Mouse (Mus musculus) lung, postnatal 4 days (tissue): ENCODE measurements around the gene C730034F03Rik.

Source experiments
- DNase-seq, 2 experiments: peaks; one replicate each; pipeline ENCODE4 v3.0.0; 2021

The C730034F03Rik gene

DNA sequence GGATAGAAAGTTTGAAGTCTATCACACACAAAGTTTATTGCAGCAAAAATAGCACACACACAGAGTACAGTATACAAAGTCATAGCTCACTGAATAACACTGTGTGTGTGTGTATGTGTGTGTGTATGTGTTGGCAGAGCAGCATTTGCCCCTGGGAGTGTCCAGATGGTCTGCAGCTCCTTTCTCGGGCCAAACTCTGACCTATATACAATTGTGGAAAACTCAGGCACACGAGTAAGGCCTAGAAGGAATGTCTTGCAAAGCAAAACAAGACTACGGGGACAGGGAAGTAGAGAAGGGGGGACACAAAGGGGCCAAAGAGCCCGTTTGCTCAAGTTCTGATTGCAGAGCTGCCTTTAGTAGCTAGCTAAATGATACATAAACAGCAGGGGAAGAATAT is 3.6 kb downstream of the C730034F03Rik start:
- DNase-seq = no peak

DNA sequence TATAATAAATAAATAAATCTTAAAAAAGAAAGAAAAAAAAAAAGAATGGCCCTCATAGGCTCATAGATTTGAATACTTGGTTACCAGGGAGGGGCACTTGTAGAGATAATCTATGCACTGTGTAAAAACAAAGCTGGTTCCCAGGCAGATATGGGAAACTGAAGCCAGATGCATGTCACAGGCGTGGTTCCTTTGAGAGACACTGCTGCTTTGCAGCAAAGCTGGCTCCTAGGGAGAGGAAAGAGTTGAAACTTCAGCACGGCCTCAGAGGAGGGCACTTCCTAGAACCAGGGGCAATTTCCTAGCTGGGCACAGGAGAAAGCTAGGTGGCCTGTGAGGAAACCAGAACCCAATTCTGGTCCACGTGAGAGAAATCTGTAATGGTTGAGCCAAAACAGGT is 4.7 kb downstream of the C730034F03Rik start:
- DNase-seq = no peak

DNA sequence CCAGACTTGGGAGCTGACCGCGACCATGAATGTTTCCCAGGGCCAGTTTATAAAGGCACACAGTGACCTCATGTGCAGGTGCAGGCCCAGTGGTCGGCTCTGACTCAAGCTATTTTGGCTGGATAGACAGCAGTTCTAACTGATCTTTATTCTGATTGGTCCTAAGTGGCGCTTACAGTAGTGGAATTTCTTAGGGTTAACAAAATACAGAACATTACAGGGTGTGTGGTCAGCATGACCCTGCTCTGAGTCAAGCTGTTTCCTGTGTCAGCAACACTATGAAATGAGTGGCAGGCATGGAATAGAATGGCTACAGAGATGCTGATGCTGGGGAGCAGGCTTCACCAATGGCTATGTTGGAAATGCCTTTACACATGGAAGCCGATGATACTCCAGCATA is 6.5 kb downstream of the C730034F03Rik start:
- no peak for DNase-seq

DNA sequence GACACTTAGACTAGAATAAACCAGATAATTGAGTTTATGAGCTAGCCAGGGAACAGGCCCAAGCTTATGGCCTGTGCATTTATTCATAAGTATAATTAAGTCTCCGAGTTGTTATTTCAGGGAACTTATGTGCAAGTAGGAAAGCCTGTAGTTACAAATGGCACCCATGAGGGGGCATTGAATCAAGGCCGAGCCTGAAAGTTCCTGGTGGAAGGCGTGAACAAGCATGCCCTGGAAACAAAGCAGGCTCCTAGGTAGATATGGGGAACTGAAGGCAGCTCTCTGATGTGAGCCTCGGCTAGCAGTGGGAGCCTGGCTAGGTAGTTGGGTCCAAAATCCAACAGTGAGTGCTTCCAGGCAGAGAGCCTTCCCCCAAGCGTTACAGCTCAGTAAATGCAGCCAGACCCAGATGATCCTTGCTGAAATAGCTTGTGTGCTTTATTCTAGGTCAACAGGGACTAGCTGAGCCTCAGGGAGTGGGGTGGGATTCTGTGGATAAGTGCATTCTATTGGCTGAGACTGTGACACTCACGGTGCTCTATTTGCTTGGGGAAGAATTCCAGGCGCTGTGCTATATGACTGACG is 13.2 kb downstream of the C730034F03Rik start:
- DNase-seq = no peak

DNA sequence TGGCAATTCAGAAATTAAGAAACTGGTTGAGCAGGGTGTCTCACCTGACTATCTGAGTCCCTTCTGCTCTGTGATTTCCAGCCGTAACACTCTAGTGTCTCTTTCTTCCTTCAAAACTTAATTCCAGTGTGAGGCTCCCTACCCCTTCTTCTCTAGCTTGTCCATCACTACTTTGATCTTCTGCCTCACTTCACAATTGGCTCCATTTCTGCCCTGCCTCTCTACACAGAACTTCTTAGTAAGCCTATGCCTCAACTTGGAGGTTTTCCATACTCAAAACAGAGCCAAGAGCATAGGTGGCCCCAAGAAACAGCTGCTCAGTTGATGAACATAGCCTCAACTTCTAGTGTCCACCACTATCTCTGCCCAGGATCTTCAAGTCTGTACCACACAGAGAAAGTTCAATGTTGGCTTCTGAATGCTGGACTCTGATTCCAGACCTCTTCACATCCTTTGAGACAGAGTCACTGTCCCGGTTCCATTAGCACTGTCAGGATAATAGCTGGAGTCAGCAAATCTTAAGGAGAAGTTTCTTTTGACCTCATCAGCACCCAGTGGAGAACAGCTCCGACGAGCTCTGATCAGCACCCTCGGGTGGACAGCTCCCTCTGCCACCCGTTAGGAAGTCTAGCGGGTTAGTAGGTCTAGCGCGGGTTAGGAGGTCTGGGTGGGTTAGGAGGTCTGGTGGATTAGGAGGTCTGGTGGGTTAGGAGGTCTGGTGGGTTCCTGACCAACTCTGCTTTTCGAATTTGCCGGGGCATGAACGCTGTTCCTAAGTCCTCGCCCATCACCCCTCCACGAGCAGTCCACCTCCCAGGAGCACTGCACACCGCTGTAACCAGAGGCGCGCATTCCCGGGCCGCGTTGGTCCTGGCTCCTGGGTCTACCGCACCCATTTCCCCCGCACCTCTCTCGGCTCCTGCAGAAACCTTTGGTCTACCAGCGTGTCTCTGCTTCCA is 23.8 kb downstream of the C730034F03Rik start:
- peak; percentile 65 to 76 for DNase-seq

DNA sequence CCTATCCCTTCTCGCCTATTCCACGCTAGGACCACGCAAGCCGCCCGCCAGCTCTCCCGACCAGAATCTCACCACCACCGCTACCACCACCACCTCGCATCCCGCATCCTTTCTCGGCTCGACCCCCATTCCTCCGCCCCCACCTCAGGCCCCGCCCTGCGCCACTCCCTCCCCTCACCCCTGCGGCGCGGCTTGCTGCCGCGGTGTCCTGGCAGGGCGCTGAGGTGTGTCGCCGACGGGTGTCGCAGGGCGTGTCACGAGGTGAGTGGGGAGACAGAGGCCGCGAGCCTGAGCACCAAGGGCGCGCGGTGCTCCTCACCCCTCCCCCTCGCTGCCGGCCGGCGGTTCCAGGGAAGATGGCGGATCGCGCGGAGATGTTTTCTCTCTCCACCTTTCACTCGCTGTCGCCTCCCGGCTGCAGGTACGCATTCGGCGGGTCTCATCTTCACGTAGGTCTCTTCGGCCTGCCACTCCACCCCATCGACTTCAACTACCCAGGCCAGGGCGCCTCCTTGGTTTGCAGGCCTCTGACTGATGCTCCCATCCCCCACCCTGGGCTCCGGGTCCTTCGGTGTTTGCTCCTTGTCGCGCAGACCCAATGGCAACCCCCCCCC is 24.6 kb downstream of the C730034F03Rik start, which contains the start of gene Mapk8ip2:
Gene Mapk8ip2 (plus strand): TSS at position 49 of the 614 bp plus-strand sequence.
- DNase-seq = no peak

DNA sequence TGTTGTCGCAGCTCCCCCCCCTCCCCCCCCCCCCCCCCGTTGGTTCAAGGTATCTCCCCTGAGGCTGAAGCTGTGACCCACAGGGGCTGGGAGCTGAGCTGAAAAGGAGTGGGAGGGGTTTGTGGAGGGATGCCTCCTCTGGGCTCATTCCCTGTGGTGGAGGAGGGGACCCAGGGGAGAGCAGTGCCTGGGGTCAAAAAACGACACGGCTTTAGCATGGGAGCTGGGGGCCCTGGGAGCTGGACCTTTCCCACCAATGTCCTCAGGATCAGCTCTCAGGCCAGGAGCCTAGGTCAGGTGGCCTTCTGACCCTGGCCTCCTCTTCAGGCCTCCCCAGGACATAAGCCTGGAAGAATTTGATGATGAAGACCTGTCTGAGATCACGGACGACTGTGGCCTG is 25.5 kb downstream of the C730034F03Rik start:
- DNase-seq = no peak

DNA sequence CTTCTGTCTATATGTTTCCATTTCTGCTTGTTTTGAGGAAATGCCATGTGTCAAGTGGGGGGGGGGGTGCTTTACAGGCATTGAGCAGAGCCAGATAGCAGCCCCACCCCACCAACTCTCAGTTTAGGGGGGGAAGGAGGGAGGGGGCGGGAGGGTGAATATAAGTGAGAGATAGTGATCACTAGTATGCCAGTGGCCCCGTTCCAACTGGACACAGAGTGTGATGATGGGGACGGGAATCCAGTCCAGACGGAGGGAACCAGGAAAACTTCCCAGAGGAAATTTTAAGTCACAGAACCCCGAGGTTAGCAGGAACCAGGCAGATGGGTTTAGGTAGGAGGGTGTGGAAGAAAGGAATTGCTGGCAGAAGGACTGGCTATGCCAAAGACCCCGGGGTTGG is 26.3 kb downstream of the C730034F03Rik start:
- DNase-seq = no peak

DNA sequence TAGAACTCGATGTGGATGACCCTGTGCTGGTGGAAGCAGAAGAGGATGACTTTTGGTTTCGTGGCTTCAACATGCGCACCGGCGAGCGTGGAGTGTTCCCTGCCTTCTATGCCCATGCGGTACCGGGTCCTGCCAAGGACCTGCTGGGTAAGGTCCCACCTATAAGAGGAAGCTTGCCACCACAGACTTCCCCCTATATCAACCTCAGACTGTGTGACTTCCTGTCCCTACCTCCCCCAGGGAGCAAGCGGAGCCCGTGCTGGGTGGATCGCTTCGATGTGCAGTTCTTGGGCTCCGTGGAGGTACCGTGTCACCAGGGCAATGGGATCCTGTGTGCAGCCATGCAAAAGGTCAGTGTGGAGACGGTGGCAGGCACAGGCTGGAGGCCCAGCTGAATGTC is 29.6 kb downstream of the C730034F03Rik start:
- no peak for DNase-seq

DNA sequence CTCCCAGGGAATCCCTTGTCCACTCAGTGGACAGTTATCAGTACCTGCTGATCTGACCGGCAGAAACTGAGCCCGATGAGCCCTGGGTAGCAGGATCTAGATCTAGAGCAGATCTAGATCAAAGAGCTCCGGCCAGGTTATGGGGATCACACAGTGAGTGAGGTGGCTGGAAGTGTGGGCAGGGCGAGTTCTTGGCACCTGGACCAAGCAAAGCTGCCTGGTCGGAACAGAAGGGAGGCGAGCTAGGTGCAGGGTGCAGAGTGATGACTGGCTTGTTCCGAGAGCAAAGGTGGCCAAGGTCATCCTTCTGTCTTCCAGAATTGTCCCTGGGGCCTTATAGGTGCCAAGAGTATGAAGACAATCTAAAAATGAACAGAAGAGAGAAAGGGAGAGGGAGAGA is 30.4 kb downstream of the C730034F03Rik start:
- no peak for DNase-seq

DNA sequence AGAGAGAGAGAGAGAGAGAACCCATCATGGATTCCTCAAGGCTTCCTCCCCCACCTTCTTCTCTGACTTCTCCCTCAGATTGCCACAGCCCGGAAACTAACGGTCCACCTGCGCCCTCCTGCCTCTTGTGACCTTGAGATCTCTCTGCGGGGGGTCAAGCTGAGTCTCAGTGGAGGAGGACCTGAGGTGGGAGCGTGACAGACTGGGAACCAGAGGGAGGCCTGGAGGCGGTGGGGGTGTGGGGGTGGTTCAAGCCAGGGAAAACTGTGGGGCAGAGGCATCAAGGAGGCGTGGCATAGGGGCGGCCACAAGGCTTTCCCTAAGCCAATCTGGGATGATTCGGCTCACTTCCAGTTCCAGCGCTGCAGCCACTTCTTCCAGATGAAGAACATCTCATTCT is 30.9 kb downstream of the C730034F03Rik start:
- DNase-seq = no peak

DNA sequence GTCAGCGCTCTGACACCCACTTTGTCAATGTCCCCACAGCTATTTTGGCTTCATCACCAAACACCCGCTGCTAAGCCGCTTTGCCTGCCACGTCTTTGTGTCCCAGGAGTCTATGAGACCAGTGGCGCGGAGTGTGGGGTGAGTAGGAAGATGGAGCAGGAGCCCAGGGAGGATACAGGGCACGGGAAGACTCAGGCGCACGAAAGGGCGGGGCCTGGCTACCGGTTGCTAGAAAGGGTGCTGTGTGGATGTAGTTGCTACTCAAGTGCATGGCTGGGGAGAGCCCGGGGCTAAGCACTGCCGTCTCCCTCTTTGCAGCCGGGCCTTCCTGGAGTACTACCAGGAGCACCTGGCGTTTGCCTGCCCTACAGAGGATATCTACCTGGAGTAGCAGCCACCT is 31.9 kb downstream of the C730034F03Rik start:
- DNase-seq = no peak

DNA sequence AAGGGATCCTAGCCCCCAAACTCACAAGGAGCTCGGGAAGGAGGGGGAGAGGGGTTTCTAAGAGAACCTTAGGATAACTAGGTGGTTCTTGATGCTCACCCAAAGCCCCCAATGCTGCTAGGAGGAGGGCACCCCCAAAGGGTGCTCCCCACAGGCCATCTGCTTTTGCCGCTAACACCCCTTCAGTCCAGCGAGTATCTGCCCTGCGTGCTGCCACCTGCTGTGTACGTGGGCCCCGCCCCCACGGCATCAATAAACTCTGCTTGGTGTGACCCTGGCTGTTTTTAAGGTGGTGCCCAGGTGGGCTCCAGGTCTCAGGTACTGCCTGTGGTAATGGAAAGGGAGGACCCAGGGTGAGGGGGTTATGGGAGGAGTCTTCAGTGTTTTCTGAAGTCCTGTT is 32.8 kb downstream of the C730034F03Rik start:
- DNase-seq = no peak

DNA sequence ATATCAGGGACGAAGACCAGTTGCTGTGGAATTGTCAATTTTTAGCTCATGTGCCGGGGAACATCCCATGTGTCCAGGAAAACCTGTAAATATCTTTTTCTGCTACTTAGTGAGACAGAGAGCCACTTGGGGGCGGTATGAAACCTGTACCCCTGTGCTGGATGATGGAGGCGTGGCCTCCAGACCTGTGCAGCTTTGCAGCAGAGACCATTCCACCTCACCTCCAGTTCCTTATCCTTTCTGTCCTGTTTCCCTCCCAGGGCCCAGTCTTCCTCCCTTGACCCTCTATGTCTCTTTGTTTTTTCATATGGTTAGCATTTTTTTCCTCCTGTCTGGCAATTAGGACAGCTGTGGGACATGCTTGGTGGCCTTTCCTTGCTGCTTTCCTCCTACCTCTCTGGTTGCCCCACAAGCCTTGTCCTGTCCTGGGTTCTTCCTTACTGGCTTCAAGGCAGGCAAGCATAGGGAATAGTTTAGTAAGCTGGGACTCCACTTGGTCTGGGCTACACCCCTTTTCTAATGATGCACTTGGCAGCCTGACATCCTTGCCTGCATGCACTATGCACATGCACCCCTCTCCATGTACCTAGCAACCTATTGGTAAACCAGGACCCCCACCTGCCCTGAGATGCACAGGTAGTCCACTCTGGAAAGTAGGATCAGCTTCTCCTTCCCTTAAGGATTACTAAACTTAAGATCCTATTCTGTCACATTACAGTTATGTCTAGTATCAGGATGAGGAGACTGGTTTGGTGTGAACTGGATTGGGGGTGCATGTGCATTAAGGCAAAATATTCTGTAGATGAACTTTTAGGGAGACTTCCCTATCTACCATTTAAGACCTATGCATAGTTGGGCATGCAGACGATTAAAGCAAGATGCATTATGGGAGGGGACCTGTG is 34.2 kb downstream of the C730034F03Rik start:
- no peak for DNase-seq

DNA sequence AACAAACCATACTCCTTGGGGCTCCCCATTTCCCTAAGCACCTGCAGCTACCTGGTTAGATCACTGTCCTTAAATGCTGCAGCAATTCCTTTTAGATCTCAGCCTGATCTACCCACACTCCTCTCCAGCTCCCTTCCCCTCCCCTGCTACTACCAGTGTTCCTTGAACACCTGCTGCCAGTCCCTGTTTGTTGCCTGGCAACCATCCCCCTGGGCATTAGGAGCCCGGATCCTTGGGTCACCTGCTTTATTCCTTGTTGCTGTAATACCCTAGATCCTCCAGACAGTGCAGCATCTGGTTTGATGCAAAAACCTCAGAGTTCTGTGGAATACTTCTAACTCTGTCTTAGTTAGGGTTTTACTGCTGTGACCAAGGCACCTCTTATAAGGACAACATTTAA is 35.7 kb downstream of the C730034F03Rik start:
- DNase-seq = no peak

DNA sequence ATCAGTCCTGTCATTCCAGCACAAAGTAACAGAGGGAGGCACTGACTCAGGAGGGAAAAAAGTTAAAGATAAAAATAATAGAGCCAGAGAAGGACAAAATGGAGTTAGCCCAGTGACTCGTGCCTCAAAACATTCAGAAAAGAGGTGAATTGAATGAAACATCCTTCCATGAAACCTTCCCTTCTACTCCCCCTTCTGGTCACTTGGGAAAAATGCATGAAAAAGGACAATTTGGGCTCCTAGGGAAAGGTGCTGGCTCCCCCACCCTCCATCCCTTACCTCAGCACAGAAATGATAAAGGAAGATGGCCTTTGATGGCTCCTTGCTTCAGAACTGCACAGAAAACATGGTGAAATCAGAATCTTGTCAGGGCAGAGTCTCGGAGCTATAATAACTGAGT is 39.2 kb downstream of the C730034F03Rik start:
- DNase-seq = no peak

DNA sequence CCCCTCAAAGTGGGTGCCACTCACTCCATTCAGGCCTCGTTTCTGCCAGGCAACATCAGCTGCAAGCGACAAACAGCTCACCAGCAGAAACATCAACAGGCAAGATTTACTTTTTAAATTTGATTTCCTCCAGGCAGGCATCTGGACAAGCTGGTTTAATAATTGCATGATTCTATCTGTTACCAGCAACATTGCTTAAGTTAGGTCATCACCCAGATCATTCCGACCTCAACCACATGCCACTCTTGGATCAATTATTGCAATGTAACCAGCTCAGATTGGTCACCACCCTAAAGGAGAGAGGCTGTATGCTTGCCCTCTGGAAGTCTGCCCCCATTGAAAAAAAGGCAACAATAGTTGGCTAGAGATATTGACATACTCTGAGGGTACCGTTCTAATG is 42.1 kb downstream of the C730034F03Rik start:
- DNase-seq = no peak

DNA sequence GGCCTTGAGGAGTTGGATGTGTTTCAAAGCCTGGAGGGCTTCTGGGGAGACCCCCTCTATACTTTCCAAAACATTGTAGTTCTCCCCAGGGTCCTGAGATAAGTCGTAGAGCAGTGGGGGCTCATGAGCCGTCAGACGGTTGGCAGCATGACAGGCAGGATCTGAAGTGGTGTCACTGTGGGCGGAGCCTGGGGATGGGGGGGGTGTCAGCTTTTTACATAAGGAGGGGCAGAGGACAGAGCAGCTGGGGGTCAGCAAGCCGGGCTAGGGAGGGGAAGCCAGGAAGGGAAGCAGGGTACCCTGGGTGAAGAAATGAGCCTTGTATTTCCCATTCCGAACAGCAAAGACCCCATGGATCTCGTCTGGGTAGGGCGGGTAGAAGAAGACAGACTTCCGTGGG is 44.0 kb downstream of the C730034F03Rik start:
- DNase-seq = no peak

DNA sequence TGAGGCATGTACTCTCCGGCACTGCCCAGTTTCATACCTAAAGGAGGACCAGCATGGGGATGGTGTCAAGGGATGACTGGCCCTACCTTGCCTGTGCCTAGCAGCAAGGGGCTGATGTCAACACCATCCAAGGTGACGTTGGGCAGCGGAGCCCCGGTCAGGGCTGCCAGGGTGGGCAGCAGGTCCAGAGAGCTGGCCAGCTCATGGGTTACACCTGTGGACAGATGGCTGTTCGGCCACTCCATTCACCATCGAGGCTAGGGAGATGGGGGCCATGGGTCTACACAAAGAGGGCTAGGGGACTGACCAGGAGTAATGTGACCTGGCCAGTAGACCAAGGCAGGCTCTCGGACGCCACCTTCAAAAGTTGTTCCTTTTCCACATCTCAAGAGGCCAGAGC is 44.5 kb downstream of the C730034F03Rik start:
- no peak for DNase-seq

DNA sequence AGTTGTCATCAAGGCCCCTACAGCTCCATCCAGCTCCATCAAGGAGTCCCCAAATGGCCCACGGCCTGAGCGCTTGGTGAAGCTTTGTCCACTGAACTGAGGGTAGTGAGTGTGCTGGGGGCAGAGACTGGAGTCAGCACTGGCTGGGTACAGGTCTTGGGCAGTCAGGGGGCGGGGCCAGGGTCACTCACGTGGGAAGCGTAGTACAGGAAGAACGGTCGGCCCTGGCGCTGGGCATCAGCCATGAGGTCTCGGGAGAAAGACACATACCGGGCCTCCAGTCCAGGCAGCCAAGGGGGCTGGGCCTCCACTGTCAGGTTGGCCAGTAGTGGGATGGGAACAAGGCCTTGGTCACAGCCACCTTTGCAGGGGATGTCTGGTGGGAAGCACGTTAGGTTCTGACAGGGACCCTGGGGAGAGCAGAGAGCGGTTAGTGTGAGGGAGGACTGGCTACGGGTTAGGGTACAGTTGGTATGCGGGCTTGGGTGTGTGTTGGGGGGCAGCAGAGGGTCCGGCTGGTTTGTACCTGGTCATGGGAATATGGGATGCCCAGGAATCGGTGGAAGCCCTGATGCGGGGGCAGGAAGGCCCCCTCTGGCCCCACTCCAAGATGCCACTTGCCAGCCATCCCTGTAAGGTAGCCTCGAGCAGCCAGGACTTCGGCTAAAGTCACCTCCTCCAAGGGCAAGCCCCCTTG is 45.4 kb downstream of the C730034F03Rik start:
- DNase-seq = no peak

DNA sequence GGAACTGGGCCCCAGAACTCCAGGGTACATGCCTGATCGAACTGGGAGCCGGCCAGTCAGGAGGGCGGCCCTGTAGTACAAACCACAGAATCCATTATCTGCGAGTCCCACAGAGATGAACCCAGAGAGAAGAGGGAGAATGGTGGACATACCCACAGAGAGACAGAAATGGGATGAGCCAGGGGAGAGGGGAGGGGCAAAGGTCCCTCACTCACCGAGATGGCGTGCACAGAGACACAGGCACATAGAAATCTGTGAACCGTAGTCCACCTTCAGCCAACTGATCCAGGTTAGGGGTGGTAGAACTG is 45.9 kb downstream of the C730034F03Rik start:
- DNase-seq = no peak
